ENCODE assay signal across 8 mouse cellular contexts in genomic region chr7:73536579-73536978, GRCm38 (mm10). TPM values are rescaled to one million over a fixed set of nuclear protein-coding genes. Genes with fewer than 3 reads are reported as not detected.
DNase-seq lines count a peak whose midpoint lies in the region; ATAC-seq and TF ChIP-seq lines count a peak whose summit lies in the region.

No protein-coding gene starts in this region.

- no peak for TF ChIP-seq CTCF in left cerebral cortex, adult 2 months (IDR thresholded peaks at IDR 0.05)

- H3K4me1 ChIP-seq in embryonic facial prominence, embryonic 14.5 days (ENCODE audit: control insufficient read depth, insufficient read depth, low read length), result peaks cover 29% of the 10 kb centered on the region
- peaks cover 38% of the 10 kb centered on the region for H3K4me1 ChIP-seq in intestine, embryonic 16.5 days (ENCODE audit: control insufficient read depth, insufficient read depth, low read length)
- peaks cover 10% of the 10 kb centered on the region for H3K4me1 ChIP-seq in neural tube, embryonic 12.5 days

- peak overlapping the region; percentile 73; the same call in 1 of the 2 replicates for H3K9ac ChIP-seq in embryonic facial prominence, embryonic 14.5 days (ENCODE audit: low read depth, low read length)
- H3K9ac ChIP-seq in intestine, embryonic 16.5 days (ENCODE audit: low read depth, low read length), result peak overlapping the region; percentile 59; the same call in 1 of the 2 replicates
- no peak overlapping the region for H3K9ac ChIP-seq in neural tube, embryonic 12.5 days

- intact Hi-C loops in left cerebral cortex, adult 2 months (cut with DNase I), result no loop called here

- H3K4me3 ChIP-seq in left cerebral cortex, adult 2 months, result peak overlapping the region; percentile 77
- H3K4me3 ChIP-seq in embryonic facial prominence, embryonic 14.5 days (ENCODE audit: low read depth, low read length), result peak overlapping the region; percentile 51
- peak overlapping the region; percentile 52; the same call in 1 of the 2 replicates for H3K4me3 ChIP-seq in intestine, embryonic 16.5 days (ENCODE audit: low read length)
- no peak overlapping the region for H3K4me3 ChIP-seq in neural tube, embryonic 12.5 days

- H3K9me3 ChIP-seq in embryonic facial prominence, embryonic 14.5 days (ENCODE audit: control insufficient read depth, low read length), result no peaks in the 10 kb centered on the region
- H3K9me3 ChIP-seq in intestine, embryonic 16.5 days (ENCODE audit: control insufficient read depth, low read length), result no peaks in the 10 kb centered on the region
- H3K9me3 ChIP-seq in neural tube, embryonic 12.5 days, result no peaks in the 10 kb centered on the region

- H3K36me3 ChIP-seq in embryonic facial prominence, embryonic 14.5 days (ENCODE audit: control insufficient read depth, insufficient read depth, low read length), result peaks cover 10% of the 10 kb centered on the region; the same call in 1 of the 2 replicates
- H3K36me3 ChIP-seq in intestine, embryonic 16.5 days (ENCODE audit: control insufficient read depth, insufficient read depth, low read length), result no peaks in the 10 kb centered on the region
- H3K36me3 ChIP-seq in neural tube, embryonic 12.5 days, result no peaks in the 10 kb centered on the region

- H3K4me2 ChIP-seq in embryonic facial prominence, embryonic 14.5 days (ENCODE audit: low read depth, low read length), result peak overlapping the region; percentile 84
- H3K4me2 ChIP-seq in intestine, embryonic 16.5 days (ENCODE audit: low read depth, low read length), result peak overlapping the region; percentile 61
- peak overlapping the region; percentile 67 for H3K4me2 ChIP-seq in neural tube, embryonic 12.5 days (replicated peaks)

- DNase-seq in left cerebral cortex, adult 2 months (ENCODE audit: extremely low spot score in 1 of 2, low spot score in 2 of 2), result peak in 1 of 2 experiments; percentile 4
- DNase-seq in left cerebral cortex, adult 8-10 months (ENCODE audit: low spot score in 2 of 2), result no peak
- DNase-seq in embryonic facial prominence, embryonic 14.5 days (ENCODE audit: low spot score), result no peak
- DNase-seq in embryo, embryonic 10.5 days (ENCODE audit: low spot score), result no peak
- DNase-seq in T-cell, adult 2 months (ENCODE audit: low spot score), result no peak
- no peak for DNase-seq in frontal cortex, postnatal 10 days (ENCODE audit: low spot score in 2 of 2)

- 72% methylated on average over 2 of the region's 2 CpGs for WGBS in embryonic facial prominence, embryonic 14.5 days
- 74% methylated on average over 2 of the region's 2 CpGs for WGBS in intestine, embryonic 16.5 days
- WGBS in neural tube, embryonic 12.5 days, result 86% methylated on average over 2 of the region's 2 CpGs

- no peak for ATAC-seq in embryonic facial prominence, embryonic 14.5 days (ENCODE audit: low read depth)
- no peak for ATAC-seq in intestine, embryonic 16.5 days
- ATAC-seq in neural tube, embryonic 12.5 days (ENCODE audit: low FRiP score, low read depth), result no peak

- peak overlapping the region; percentile 91 for H3K27ac ChIP-seq in left cerebral cortex, adult 2 months
- H3K27ac ChIP-seq in embryonic facial prominence, embryonic 14.5 days (replicated peaks; ENCODE audit: low read depth, low read length), result peak overlapping the region; percentile 90
- H3K27ac ChIP-seq in intestine, embryonic 16.5 days (ENCODE audit: low read length), result peak overlapping the region; percentile 37
- no peak overlapping the region for H3K27ac ChIP-seq in neural tube, embryonic 12.5 days

- H3K27me3 ChIP-seq in embryonic facial prominence, embryonic 14.5 days (replicated peaks; ENCODE audit: control insufficient read depth, insufficient read depth, low read length), result no peaks in the 10 kb centered on the region
- H3K27me3 ChIP-seq in intestine, embryonic 16.5 days (replicated peaks; ENCODE audit: control insufficient read depth, insufficient read depth, low read length), result no peaks in the 10 kb centered on the region
- H3K27me3 ChIP-seq in neural tube, embryonic 12.5 days (replicated peaks), result no peaks in the 10 kb centered on the region

RNA-seq across cellular contexts. Expression of gene Chd2, which starts 5.1 kb away (rescaled TPM):
- total RNA-seq in left cerebral cortex, adult 2 months (2021), result 10 to 100 TPM; 57.4 to 60.3 TPM
- 10 to 100 TPM; 45.2 to 57.4 (median 48.6) TPM for total RNA-seq in left cerebral cortex, adult 8-10 months (2022)
- polyA plus RNA-seq in embryonic facial prominence, embryonic 14.5 days (2014; fragmentation: Nextera tagmentation; extraction: Ambion mirVana), result 39.5 and 54.6 TPM in 2 replicates
- polyA plus RNA-seq in intestine, embryonic 16.5 days (2015; fragmentation: Nextera tagmentation; extraction: Ambion mirVana), result 40.1 and 41.1 TPM in 2 replicates
- 41.5 and 59.7 TPM in 2 replicates for polyA plus RNA-seq in neural tube, embryonic 12.5 days (2016; fragmentation: Nextera tagmentation; extraction: Ambion mirVana)
